Comparison of ENCODE assay signal across 9 mouse cellular contexts in the genomic region with DNA sequence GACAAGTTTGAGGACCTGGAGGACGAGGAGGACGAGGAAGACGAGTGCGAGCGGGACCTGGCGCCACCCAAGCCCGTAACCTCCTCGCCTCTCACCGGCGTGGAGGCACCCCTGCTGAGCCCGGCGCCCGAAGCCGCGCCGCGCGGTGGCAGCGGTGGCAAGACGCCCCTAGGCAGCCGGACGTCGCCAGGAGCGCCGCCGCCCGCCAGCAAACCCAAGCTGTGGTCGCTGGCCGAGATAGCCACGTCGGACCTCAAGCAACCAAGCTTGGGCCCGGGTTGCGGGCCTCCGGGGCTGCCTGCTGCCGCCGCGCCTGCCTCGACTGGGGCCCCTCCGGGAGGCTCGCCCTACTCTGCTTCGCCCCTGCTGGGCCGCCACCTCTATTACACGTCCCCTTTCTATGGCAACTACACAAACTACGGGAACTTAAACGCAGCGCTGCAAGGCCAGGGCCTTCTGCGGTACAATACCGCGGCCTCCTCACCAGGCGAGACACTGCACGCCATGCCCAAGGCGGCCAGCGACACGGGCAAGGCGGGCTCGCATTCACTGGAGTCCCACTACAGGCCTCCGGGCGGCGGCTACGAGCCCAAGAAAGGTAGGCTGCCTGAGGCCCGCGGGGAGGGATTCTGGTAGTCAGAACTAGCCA. TPM values are rescaled to one million over a fixed set of nuclear protein-coding genes. Genes with fewer than 3 reads are reported as not detected.
DNase-seq lines count a peak whose midpoint lies in the region; ATAC-seq lines count a peak whose summit lies in the region.
"Had no signal": no experiment of that assay in that cellular context is flagged by ENCODE, and none has a peak within 500 bp of the region (broad histone marks: within the 10 kb centered on the region; RNA-seq: fewer than 3 reads in every experiment).

No protein-coding gene starts in this region.

- no peaks in the 10 kb centered on the region for H3K9me3 ChIP-seq in kidney, embryonic 15.5 days (replicated peaks)
- no peaks in the 10 kb centered on the region for H3K9me3 ChIP-seq in embryonic facial prominence, embryonic 11.5 days (replicated peaks; ENCODE audit: control insufficient read depth, low read length)
- no peaks in the 10 kb centered on the region for H3K9me3 ChIP-seq in hindbrain, embryonic 16.5 days (ENCODE audit: control insufficient read depth, low read length)
- H3K9me3 ChIP-seq: liver, embryonic 13.5 days had no signal

- no peak overlapping the region for H3K27ac ChIP-seq in kidney, embryonic 15.5 days
- no peak overlapping the region for H3K27ac ChIP-seq in embryonic facial prominence, embryonic 11.5 days (replicated peaks; ENCODE audit: low read depth, low read length)
- H3K27ac ChIP-seq in hindbrain, embryonic 16.5 days (ENCODE audit: low read depth, low read length), result peak overlapping the region; percentile 49
- H3K27ac ChIP-seq: liver, embryonic 13.5 days had no signal

- no peak for ATAC-seq in kidney, embryonic 15.5 days (replicated peaks; ENCODE audit: low FRiP score)
- ATAC-seq in embryonic facial prominence, embryonic 11.5 days (replicated peaks; ENCODE audit: insufficient number of reproducible peaks, low FRiP score, low TSS enrichment, low read depth), result no peak
- ATAC-seq in hindbrain, embryonic 16.5 days, result no peak

- H3K27me3 ChIP-seq in kidney, embryonic 15.5 days, result peaks cover 97% of the 10 kb centered on the region
- H3K27me3 ChIP-seq in embryonic facial prominence, embryonic 11.5 days (ENCODE audit: control insufficient read depth, insufficient read depth, low read length), result peaks cover 57% of the 10 kb centered on the region
- H3K27me3 ChIP-seq in hindbrain, embryonic 16.5 days (replicated peaks; ENCODE audit: control insufficient read depth, insufficient read depth, low read length), result peaks cover 22% of the 10 kb centered on the region

- H3K4me1 ChIP-seq in kidney, embryonic 15.5 days, result peaks cover 33% of the 10 kb centered on the region
- peaks cover 2% of the 10 kb centered on the region; the same call in 1 of the 2 replicates for H3K4me1 ChIP-seq in embryonic facial prominence, embryonic 11.5 days (ENCODE audit: control insufficient read depth, insufficient read depth, low read length)
- peaks cover 10% of the 10 kb centered on the region for H3K4me1 ChIP-seq in hindbrain, embryonic 16.5 days (ENCODE audit: control insufficient read depth, insufficient read depth, low read depth, low read length)

- peak overlapping the region; percentile 36 for H3K4me2 ChIP-seq in kidney, embryonic 15.5 days
- H3K4me2 ChIP-seq in embryonic facial prominence, embryonic 11.5 days (ENCODE audit: low read depth, low read length), result peak overlapping the region; percentile 57
- peak overlapping the region; percentile 60 for H3K4me2 ChIP-seq in hindbrain, embryonic 16.5 days (ENCODE audit: low read length)
- H3K4me2 ChIP-seq: liver, embryonic 13.5 days had no signal

- H3K36me3 ChIP-seq in kidney, embryonic 15.5 days, result no peaks in the 10 kb centered on the region
- no peaks in the 10 kb centered on the region for H3K36me3 ChIP-seq in embryonic facial prominence, embryonic 11.5 days (replicated peaks; ENCODE audit: control insufficient read depth, insufficient read depth, low read depth, low read length)
- no peaks in the 10 kb centered on the region for H3K36me3 ChIP-seq in hindbrain, embryonic 16.5 days (ENCODE audit: control insufficient read depth, insufficient read depth, low read length)
- H3K36me3 ChIP-seq: liver, embryonic 13.5 days had no signal

- H3K9ac ChIP-seq in kidney, embryonic 15.5 days, result no peak overlapping the region
- peak overlapping the region; percentile 49 for H3K9ac ChIP-seq in embryonic facial prominence, embryonic 11.5 days (replicated peaks; ENCODE audit: low read length)
- peak overlapping the region; percentile 64 for H3K9ac ChIP-seq in hindbrain, embryonic 16.5 days (ENCODE audit: low read depth, low read length)
- H3K9ac ChIP-seq: liver, embryonic 13.5 days had no signal

- no peak for DNase-seq in kidney, adult 9 months
- peak; percentile 59 for DNase-seq in embryonic facial prominence, embryonic 11.5 days (ENCODE audit: low spot score)
- peak; percentile 71 for DNase-seq in neural tube, embryonic 10.5 days (ENCODE audit: extremely low spot score, low spot score)
- DNase-seq in adrenal gland, adult 8-10 months, result no peak
- no peak for DNase-seq in MN1 (ENCODE audit: low spot score)
- DNase-seq in left cerebral cortex, adult 18-20 months (ENCODE audit: low spot score in 2 of 2), result no peak
- DNase-seq: liver, embryonic 13.5 days had no signal

- under 1% methylated on average over 45 of the region's 62 CpGs for WGBS in kidney, embryonic 15.5 days
- WGBS in embryonic facial prominence, embryonic 11.5 days, result under 1% methylated on average over 59 of the region's 62 CpGs
- WGBS in hindbrain, embryonic 16.5 days, result under 1% methylated on average over 55 of the region's 62 CpGs

- H3K4me3 ChIP-seq in kidney, embryonic 15.5 days (replicated peaks), result peak overlapping the region; percentile 55
- H3K4me3 ChIP-seq in embryonic facial prominence, embryonic 11.5 days (ENCODE audit: low read depth, low read length), result peak overlapping the region; percentile 64
- H3K4me3 ChIP-seq in hindbrain, embryonic 16.5 days (ENCODE audit: low read length), result peak overlapping the region; percentile 50
- H3K4me3 ChIP-seq: liver, embryonic 13.5 days had no signal

RNA-seq across cellular contexts. Expression of a gene that starts 2.9 kb away (rescaled TPM):
- polyA plus RNA-seq in kidney, embryonic 15.5 days (2015; fragmentation: Nextera tagmentation; extraction: Ambion mirVana), result 7.9 and 8.0 TPM in 2 replicates
- 8.8 and 9.6 TPM in 2 replicates for polyA plus RNA-seq in embryonic facial prominence, embryonic 11.5 days (2014; fragmentation: Nextera tagmentation; extraction: Ambion mirVana)
- polyA plus RNA-seq in hindbrain, embryonic 16.5 days (2015; fragmentation: Nextera tagmentation; extraction: Ambion mirVana), result 19.3 and 22.6 TPM in 2 replicates
- 1 to 10 TPM in 2 of 4 experiments, under 1 TPM in 2; 0.35 to 2.2 (median 1.0) TPM for total RNA-seq in adrenal gland, adult 8-10 months (2022)
- not detected for total RNA-seq in left cerebral cortex, adult 18-20 months (2021)

Comparison
In these comparisons a context has a peak if more than half of its experiments do, and no peak if none do; other contexts are left out.
1. DNase-seq: peak in embryonic facial prominence, embryonic 11.5 days (single experiment) and neural tube, embryonic 10.5 days (single experiment); none in kidney, adult 9 months (single experiment), adrenal gland, adult 8-10 months (single experiment), MN1 (single experiment) and left cerebral cortex, adult 18-20 months (0 of 2).
2. Peak in every context shown above with its lines, with median percentiles within 50 percentile points of each other: H3K4me2 ChIP-seq and H3K4me3 ChIP-seq.